Mouse (Mus musculus) right cerebral cortex, postnatal 14 days (tissue): ENCODE results near the gene Tmem89.

Source experiments
- DNase-seq: peaks from one replicate; pipeline ENCODE4 v3.0.0; 2022

The Tmem89 gene

DNA sequence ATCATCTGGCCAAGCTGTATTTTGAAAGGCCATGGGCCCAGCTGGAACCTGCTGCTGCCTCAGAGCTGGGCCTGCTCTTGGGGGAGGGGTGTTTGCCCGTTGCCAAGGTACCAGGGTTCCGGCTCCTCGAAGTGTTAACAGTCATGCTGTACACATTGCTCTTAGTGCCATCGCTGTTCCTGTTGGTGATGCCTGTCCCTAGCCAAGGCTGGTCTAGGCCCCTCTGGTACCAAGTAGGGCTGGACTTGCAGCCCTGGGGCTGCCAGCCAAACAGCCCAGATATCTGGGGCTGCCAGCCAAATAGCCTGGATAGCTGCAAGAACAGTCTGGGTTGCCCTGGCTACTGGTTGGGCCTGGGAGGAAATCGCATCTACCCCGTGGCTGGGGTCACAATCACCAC lies at the start of gene Tmem89:
Gene Tmem89 (plus strand): TSS at position 129 of the 400 bp plus-strand sequence.
- DNase-seq: peak; percentile 48

DNA sequence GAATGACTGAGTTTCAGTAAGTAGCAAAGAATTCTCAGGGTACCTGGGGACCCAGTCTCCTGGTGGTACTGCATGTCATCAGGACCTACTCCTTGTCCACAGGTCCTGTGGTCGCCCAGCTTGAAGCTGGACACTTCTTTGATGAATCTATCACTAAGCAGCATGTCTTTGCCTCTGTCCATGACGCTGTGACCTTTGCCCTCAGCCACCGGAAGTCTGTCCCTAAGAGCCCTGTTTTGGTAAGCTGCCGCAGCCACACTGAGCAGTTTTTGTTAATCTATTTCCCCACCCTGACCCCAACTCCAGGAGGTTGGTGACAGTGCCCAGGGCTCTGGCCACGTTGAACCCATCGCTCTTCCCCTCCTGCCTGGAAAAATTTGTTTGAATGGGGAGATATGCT lies 2.1 kb upstream of the Tmem89 start:
- DNase-seq: no peak

DNA sequence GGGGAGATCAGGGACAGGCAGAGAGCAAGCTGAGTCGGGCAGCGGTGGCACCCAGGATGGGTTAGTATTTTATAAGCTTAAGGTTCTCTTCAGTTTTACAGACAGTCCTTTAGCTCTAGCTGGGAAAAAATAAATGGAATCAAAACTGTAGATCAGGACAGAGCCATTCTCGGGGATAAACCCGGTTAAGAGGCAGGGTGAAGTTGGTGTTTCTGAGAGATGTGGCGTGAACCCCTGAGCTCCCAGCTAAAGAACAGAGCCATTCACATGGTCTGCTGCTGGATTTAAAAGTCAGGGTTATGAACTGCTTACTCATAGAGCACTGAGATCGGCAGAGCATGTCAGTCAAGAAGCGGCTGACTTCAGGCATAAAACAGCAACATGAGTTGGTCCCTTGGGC lies 1.3 kb upstream of the Tmem89 start:
- DNase-seq: no peak

DNA sequence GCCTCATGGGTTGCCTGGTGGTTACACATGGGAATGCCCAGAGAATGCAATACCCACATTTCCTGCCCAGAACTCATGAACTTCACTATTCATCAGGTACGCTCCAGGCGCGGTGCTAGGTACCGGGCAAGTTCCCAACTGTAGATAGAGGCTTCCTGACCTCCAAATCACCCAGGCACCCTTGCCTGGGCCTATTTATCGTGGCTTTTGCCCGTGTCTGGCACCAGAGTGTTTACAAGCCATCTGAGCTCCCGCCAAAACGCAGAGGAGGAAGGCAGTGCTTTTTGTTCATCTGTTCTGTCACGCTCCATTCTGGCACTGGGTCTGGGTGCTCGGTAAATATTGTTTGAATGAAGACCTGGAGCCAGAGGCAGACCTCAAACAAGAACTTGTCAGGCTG lies 798 bp upstream of the Tmem89 start:
- DNase-seq: no peak

DNA sequence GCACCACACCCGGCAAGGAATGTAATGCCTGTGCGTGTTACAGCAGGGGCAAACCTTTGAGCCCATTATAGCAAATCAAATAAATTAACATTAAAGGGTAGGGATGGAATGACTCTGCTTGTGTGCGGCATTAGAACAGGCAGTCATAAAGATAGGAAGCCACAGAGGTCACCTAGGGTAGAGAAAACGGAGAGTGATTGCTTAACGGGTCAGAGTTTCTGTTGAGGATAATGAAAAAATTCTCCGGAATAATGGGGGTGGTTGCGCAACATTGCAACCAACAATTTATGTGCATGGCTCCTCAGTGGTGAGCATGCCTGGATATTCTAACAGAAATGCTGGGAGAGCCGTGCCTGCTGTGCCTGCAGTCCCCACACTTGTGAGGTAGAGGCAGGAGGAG lies 11.5 kb downstream of the Tmem89 start:
- no peak for DNase-seq

DNA sequence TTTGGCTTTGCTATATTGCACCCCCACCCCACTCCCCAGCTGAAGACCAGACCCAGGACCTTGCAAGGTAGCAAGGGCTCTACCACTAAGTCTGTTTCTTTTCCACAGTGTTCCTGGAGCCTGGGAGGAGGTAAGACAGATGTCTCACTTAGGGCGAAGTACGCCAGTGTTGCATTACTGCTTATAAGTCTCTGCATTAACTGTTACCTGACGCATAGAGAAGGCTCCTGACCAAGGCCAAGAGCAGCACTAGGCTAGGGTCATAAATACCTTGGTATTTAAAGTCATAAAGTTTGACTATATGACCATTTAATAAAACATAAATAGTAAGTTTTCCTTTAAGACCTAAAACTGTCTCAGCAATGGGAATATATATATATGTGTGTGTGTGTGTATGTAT lies 14.0 kb downstream of the Tmem89 start:
- DNase-seq: no peak

DNA sequence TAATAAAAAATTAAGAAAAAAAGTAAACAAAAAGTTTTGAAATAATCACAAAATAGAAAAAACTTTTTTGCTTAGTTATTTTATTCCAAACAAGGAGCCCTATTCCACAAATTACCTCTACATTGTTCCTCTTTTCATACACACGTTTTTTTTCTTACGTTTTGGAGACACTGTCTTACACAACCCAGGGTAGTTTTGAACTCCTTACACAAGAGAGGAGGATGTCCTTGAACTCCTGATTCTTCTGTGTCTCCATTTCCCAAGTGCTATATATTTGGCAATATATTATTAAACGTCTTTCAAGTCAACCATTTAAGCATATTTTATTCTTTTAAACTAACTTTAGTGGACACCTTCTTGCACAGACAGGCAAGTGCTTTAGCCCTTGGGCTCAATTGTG lies 21.6 kb downstream of the Tmem89 start:
- no peak for DNase-seq

DNA sequence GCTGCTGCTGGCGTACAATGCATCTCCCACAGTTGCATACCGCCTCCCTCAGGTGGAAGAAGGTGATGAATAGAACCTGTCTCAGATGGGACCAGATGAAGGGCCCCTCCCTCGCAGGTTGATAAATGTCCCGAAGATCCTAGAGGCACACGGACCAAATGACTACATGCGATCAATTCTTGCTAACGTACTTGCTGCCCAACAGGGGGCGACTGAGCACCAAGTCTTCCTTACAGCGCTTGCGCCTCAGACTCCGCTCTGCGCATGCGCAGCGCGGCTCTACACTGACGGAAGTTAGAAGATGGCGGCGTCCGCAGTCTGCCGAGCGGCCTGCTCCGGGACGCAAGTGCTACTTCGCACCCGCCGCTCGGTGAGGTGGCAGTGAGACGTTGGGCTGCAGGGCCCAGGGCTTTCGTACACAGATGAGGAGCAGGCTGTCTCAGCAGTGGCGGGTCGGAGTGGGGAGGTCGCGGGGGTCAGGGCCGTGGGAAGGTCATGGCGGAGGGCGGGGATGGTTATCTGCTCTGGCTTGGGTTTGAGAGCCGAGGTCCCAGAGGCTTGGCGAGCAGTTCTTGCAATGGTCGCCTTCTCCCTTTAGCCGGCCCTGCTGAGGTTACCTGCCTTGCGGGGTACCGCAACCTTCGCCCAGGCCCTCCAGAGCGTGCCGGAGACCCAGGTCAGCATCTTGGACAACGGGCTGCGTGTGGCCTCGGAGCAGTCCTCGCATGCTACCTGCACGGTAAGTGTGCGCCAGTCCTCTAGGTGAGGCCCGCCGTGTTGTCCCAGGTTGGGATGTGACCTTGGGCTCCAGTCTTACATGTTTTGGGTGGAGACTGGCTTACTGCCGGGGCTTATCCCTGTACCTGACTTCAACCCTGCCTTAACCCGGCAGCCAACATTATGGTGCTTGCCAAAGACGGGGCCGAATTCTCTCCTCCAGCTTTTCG lies 22.3 kb downstream of the Tmem89 start, which contains the start of gene Uqcrc1:
Gene Uqcrc1 (plus strand): TSS at position 216 of the 947 bp plus-strand sequence.
- peak; percentile 99 for DNase-seq

DNA sequence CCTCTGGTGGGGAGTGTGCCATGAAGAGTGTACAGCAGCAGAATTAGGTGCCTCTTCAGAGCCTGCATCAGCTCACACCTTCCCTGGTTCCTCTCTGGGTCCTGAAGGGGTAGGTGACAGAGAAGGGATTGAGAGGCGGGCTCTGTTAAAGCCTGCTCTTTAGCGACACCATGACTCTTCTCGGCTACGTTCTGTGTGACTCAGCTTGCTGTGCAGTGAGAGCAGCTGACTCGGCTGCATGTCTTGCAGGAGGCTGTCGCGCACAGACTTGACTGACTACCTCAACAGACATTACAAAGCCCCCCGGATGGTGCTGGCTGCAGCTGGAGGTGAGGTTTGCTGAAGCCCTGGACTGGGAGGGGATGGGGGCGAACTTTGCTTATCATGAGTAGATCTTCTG lies 30.7 kb downstream of the Tmem89 start:
- DNase-seq: no peak

DNA sequence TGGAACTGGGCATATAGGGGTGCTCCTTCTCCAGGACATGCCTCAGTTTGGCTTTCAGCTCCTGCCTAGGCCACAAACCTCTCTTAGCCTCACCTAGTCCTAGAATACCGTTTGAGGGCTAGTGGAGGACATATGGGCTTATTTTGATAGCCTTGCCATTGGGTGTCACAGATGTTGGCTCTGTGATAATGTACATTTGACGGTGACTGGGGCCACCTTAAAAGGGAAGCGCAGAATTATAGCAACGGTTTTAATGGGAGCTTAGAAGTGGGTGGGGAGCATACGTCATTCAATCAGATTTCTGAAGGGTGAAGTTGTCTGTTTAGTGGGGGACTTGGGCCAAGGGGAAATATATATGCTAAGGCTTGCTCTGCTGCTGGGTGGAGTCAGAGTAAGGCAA lies 31.2 kb downstream of the Tmem89 start:
- DNase-seq: no peak

DNA sequence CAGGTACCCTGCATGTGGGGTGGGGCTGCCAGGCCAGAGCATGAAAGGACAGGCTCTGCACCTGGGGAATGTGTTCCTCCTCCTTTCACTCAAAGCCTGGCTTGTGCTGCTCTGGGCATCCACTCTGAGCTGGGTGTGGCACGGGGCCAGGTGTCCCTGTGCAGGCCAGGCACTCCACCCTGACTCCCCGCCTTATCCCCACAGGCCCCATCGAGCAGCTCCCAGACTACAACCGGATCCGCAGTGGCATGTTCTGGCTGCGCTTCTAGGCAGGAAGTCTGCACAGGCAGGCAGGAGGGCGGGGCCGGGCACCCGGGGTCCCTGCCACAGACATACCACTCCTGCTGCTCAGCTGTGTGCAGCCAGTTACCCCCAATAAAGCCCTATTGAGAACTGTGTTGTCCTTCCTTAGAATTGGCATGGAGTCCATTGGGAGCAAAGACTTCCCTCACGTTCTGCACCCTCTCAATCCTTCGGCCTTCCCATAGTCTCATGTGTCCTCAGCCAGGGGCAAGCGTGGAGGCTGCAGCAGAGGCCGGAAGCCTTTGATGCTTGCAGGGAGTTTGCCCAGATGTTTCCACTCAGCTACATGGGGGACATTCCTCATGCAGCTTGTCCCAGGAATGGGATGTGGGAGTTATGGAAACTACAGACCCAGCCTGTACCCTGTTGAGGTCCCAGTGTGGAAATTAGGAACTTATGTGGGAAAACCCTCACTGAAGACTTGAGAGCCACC lies 35.0 kb downstream of the Tmem89 start:
- no peak for DNase-seq

DNA sequence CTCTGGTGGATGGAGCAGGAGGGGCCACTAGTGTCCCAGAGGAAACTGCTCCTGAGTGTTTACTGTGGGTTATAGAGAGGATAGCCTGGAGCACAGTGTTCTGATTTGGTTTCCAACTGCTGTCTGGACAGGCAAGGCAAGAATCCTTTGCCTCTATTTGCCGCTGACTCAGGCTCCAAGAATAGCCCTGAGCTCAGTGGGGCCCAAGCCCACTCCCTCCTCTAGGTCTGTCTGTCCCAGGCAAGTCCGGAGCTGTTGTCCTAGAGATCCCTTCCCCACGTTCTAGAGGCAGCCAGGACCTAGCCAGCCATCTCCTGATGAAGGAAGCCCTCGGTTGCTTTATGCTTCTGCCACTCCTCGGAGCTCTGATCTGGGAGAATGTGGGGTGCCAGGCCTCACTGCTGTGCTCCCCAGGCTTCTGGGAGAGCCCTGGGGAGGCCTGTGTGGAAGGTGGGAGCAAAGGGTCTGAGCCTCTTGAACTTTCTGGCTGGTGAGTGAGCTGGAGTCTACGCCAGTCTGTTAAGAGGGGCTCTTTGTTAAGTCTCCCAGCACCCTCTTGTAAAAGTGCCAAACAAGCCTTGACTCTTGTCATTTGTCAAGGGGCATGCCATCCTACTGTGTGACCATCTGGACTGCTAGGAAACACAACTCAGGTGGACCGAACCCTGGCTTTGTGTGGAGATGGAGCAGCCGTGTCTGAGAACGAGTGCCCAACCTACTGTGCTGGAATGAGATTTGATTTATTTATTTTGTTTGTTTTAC lies 35.7 kb downstream of the Tmem89 start:
- DNase-seq: no peak

DNA sequence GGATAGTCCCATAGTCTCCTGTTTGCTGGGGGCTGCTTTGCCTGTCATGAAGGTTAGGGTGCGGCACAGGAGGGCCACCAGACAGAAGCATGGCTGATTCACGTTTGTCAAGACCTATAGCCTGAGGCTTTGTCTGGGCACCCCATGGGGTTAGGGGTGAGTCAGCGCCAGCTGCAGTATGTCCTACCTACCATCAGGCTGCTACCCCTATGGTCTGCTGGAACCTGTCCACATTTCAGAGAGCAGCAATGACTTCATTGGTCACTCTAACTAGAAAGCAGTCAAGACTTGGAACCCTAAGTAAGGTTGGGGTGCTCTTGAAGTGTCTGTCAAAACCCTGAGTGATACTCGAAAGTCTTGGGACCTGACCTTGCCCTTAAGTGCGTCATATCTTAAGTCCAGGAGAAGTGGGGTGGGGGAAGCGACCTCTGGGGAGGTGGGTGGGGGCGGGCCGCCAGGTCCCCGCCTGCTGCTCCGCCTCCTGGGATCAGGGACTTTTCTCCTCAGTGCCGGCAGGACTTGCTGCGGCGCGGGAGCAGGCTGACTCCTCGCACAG lies 38.7 kb downstream of the Tmem89 start, which contains the start of gene Col7a1:
Gene Col7a1 (plus strand): TSS at position 506 of the 556 bp plus-strand sequence.
- DNase-seq: no peak

DNA sequence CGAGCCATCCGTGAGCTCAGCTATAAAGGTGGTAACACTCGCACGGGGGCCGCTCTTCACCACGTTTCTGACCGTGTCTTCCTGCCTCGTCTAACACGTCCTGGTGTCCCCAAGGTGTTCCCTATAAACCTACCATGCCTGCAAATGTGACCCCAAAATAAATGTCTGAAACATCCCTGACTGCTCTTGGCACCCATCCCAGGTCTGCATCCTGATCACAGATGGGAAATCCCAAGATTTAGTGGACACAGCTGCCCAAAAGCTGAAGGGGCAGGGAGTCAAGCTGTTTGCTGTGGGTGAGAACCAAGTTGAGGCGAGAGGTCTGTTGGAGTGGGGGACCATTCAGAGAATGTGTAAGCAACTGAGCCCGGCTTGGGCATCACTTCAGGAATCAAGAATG lies 40.8 kb downstream of the Tmem89 start:
- DNase-seq: no peak

DNA sequence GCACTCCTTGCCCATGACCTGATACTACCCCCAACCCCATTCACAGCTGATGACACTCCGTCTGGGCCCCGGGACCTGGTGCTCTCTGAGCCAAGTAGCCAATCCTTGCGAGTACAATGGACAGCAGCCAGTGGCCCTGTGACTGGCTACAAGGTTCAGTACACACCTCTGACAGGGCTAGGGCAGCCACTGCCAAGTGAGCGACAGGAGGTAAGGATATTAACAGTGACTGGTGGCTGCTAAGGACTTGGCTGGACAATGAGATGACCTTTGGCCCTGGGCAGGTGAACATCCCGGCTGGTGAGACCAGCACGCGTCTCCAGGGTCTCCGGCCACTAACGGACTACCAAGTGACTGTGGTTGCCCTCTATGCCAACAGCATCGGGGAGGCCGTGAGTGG lies 41.4 kb downstream of the Tmem89 start:
- no peak for DNase-seq

DNA sequence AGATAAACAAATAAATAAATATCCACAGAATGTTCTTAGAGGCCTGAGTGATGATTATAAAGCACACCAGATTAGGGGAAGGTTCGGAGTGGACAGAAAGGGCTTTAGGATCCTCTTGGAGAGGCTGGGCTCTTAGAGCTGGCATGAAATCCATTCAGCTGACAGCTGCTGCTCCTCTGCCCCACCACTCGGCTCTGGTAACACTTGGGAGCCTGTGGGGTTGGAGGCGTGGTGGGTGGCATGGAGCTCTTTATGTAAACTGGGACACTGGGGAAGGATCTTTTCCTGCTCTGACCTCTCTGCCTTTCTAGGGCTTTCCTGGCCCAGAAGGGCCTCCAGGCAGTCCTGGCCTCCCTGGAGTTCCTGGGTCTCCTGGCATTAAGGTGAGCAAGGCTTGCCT lies 49.2 kb downstream of the Tmem89 start:
- DNase-seq: no peak

DNA sequence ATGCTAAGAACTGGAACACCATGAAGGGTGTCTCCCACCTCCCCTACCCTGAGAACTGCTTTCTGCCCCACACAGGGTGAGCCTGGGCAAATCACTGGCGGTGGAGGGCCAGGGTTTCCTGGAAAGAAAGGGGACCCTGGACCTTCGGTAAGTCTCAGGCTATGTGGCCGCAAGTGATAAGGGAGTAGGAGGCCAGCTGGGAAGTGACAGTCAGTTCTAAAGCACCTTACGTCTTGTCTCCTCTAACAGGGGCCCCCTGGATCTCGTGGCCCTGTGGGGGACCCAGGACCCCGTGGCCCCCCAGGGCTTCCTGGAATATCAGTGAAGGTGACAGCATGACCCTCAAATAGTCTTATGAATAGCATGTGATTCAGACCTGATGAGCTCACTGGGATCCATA lies 49.9 kb downstream of the Tmem89 start:
- no peak for DNase-seq
